Mouse (Mus musculus) forebrain, embryonic 14.5 days (tissue): ENCODE measurements around the gene Hoxb5. TPM values are rescaled to one million over a fixed set of nuclear protein-coding genes. Genes with fewer than 3 reads are reported as not detected.

Experiments
- ATAC-seq: fragments of 200-750 bp; cut with Nextera tagmentation; 2 replicates; pipeline ENCODE4 v1.8.0; 2017; ENCODE audit warnings: mild to moderate bottlenecking, moderate library complexity
- DNase-seq: peaks from one replicate; pipeline ENCODE4 v3.0.0-alpha.2; 2015; ENCODE audit warnings: low spot score
- H3K27ac ChIP-seq: fragments of 300-500 bp; sonication (generic); 2 replicates; pipeline ENCODE4 v1.5.1; 2014; ENCODE audit warnings: low read depth, mild to moderate bottlenecking, control low read depth, low read length, moderate library complexity
- H3K27me3 ChIP-seq: fragments of 300-500 bp; sonication (generic); replicated peaks from 2 replicates; pipeline ENCODE4 v1.6.1; 2014; ENCODE audit warnings: low read length, control low read depth, mixed read lengths; ENCODE audit not compliant: control insufficient read depth, insufficient read depth
- H3K36me3 ChIP-seq: fragments of 300-500 bp; sonication (generic); 2 replicates; pipeline ENCODE4 v1.6.1; 2014; ENCODE audit warnings: low read length, control low read depth; ENCODE audit not compliant: control insufficient read depth, insufficient read depth
- H3K4me1 ChIP-seq: fragments of 300-500 bp; sonication (generic); 2 replicates; pipeline ENCODE4 v1.6.1; 2014; ENCODE audit warnings: antibody characterized with exemption, low read length, control low read depth; ENCODE audit not compliant: control insufficient read depth, insufficient read depth
- H3K4me2 ChIP-seq: fragments of 300-500 bp; sonication (generic); 2 replicates; pipeline ENCODE4 v1.6.1; 2014; ENCODE audit warnings: mild to moderate bottlenecking, control low read depth, low read length
- H3K4me3 ChIP-seq: fragments of 300-500 bp; sonication (generic); 2 replicates; pipeline ENCODE4 v1.5.1; 2014; ENCODE audit warnings: low read depth, low read length, control low read depth
- H3K9ac ChIP-seq: fragments of 300-500 bp; sonication (generic); 2 replicates; pipeline ENCODE4 v1.6.1; 2014; ENCODE audit warnings: mild to moderate bottlenecking, low read length, control low read depth, moderate library complexity
- H3K9me3 ChIP-seq: fragments of 300-500 bp; sonication (generic); replicated peaks from 2 replicates; pipeline ENCODE4 v1.6.1; 2016; ENCODE audit warnings: low read length, control low read depth, mixed read lengths; ENCODE audit not compliant: control insufficient read depth
- WGBS: fragments of 180-500 bp; shearing (Covaris S2); extraction: QIAGEN DNeasy Blood & Tissue Kit; methylation state at CpG from one replicate; pipeline ENCODE4 v1.1.7; 2014; 5-methylcytosine and 5-hydroxymethylcytosine counted together
- polyA plus RNA-seq: library from polyadenylated mRNA; unstranded; fragments of >200 nt; fragmentation: Nextera tagmentation; extraction: Ambion mirVana; gene quantifications from 2 replicates; pipeline ENCODE4 v1.2.1, GENCODE M21; 2014

The Hoxb5 gene
- polyA plus RNA-seq, 1 experiment from 2014 or later: not detected

GRCm38 (mm10) chr11:96313134-96313533 is 10.0 kb downstream of the Hoxb5 start:
- Histone ChIP-seq H3K4me3 (no peak overlapping the region), H3K36me3 (no peaks in the 10 kb centered on the region), H3K27me3 (peaks cover 100% of the 10 kb centered on the region), H3K4me1 (no peaks in the 10 kb centered on the region), H3K4me2 (no peak overlapping the region), H3K9ac (no peak overlapping the region), H3K9me3 (no peaks in the 10 kb centered on the region), H3K27ac (no peak overlapping the region)
- DNase-seq (no peak), ATAC-seq (no peak)
- 22% methylated on average over 2 of the region's 2 CpGs for WGBS

GRCm38 (mm10) chr11:96313806-96314428 is 10.8 kb downstream of the Hoxb5 start:
- Histone ChIP-seq H3K4me1 (no peaks in the 10 kb centered on the region), H3K9me3 (no peaks in the 10 kb centered on the region), H3K27ac (no peak overlapping the region), H3K9ac (no peak overlapping the region), H3K36me3 (no peaks in the 10 kb centered on the region), H3K4me3 (no peak overlapping the region), H3K4me2 (no peak overlapping the region), H3K27me3 (peaks cover 100% of the 10 kb centered on the region)
- DNase-seq: no peak
- 2% methylated on average over 12 of the region's 12 CpGs for WGBS
- ATAC-seq: no peak

GRCm38 (mm10) chr11:96314671-96315343 is 11.7 kb downstream of the Hoxb5 start:
- under 1% methylated on average over 34 of the region's 34 CpGs for WGBS
- no peak for DNase-seq
- H3K27ac ChIP-seq: no peak overlapping the region
- H3K4me2 ChIP-seq: no peak overlapping the region
- peaks cover 100% of the 10 kb centered on the region for H3K27me3 ChIP-seq
- H3K4me1 ChIP-seq: no peaks in the 10 kb centered on the region
- H3K4me3 ChIP-seq: no peak overlapping the region
- H3K9ac ChIP-seq: no peak overlapping the region
- H3K36me3 ChIP-seq: no peaks in the 10 kb centered on the region
- H3K9me3 ChIP-seq: no peaks in the 10 kb centered on the region
- ATAC-seq: no peak

- ATAC-seq: no peak
- DNase-seq: no peak
- Histone ChIP-seq H3K36me3 (no peaks in the 10 kb centered on the region), H3K4me3 (no peak overlapping the region), H3K27me3 (peaks cover 100% of the 10 kb centered on the region), H3K9me3 (no peaks in the 10 kb centered on the region), H3K27ac (no peak overlapping the region), H3K4me2 (no peak overlapping the region), H3K9ac (no peak overlapping the region), H3K4me1 (no peaks in the 10 kb centered on the region)
- WGBS: 1% methylated on average over 5 of the region's 5 CpGs
Measured at GRCm38 (mm10) chr11:96315344-96315681, 12.2 kb downstream of the Hoxb5 start.

- WGBS: 5% methylated on average over 18 of the region's 18 CpGs
- H3K4me1 ChIP-seq: no peaks in the 10 kb centered on the region
- H3K27ac ChIP-seq: no peak overlapping the region
- no peak overlapping the region for H3K4me2 ChIP-seq
- DNase-seq: no peak
- no peaks in the 10 kb centered on the region for H3K9me3 ChIP-seq
- no peak overlapping the region for H3K4me3 ChIP-seq
- no peak for ATAC-seq
- peaks cover 100% of the 10 kb centered on the region for H3K27me3 ChIP-seq
- no peak overlapping the region for H3K9ac ChIP-seq
- no peaks in the 10 kb centered on the region for H3K36me3 ChIP-seq
Measured at GRCm38 (mm10) chr11:96316696-96317607, 13.8 kb downstream of the Hoxb5 start.

- H3K4me2 ChIP-seq: peak within 1 kb of the TSS; percentile 31
- peak within 1 kb of the TSS; percentile 6; the same call in 1 of the 2 replicates for H3K4me3 ChIP-seq
- H3K27ac ChIP-seq: no peak within 1 kb of the TSS
- no peaks in the 10 kb centered on the region for H3K36me3 ChIP-seq
- no peaks in the 10 kb centered on the region for H3K4me1 ChIP-seq
- H3K9ac ChIP-seq: no peak within 1 kb of the TSS
- ATAC-seq: no peak
- no peak for DNase-seq
- WGBS: under 1% methylated on average over 28 of the region's 28 CpGs
- H3K27me3 ChIP-seq: peaks cover 100% of the 10 kb centered on the region
- no peaks in the 10 kb centered on the region for H3K9me3 ChIP-seq
Measured at GRCm38 (mm10) chr11:96317608-96318367, 14.7 kb downstream of the Hoxb5 start, which contains the start of gene Hoxb4. Gene Hoxb4 (plus strand): TSS chr11:96318267.

- Histone ChIP-seq H3K9me3 (no peaks in the 10 kb centered on the region), H3K36me3 (no peaks in the 10 kb centered on the region), H3K4me3 (peak overlapping the region; percentile 6; the same call in 1 of the 2 replicates), H3K27me3 (peaks cover 100% of the 10 kb centered on the region), H3K4me1 (no peaks in the 10 kb centered on the region), H3K27ac (no peak overlapping the region), H3K4me2 (peak overlapping the region; percentile 31), H3K9ac (no peak overlapping the region)
- DNase-seq (no peak), ATAC-seq (no peak)
- 2% methylated on average over 43 of the region's 45 CpGs for WGBS
Measured at GRCm38 (mm10) chr11:96318368-96319070, 15.4 kb downstream of the Hoxb5 start.
